Mouse (Mus musculus): ENCODE data around the gene Mmp17.

Gene Mmp17

GRCm38 (mm10) chr5:129650858-129651257 lies 66.9 kb downstream of the Mmp17 start:
- CTCF ChIA-PET = no interaction called here
- POLR2A ChIA-PET = no interaction called here

- ChIA-PET CTCF (interaction anchor here in 1 of 4 experiments (0.6 kb wide), 1 partner anchor 71 kb away, joined by 4 read pairs; no protein-coding TSS in a partner anchor), POLR2A (no interaction called here)
These were observed 73.0 kb downstream of the Mmp17 start for GRCm38 (mm10) chr5:129657016-129657415.

GRCm38 (mm10) chr5:129657931-129658330 lies 74.0 kb downstream of the Mmp17 start:
- POLR2A ChIA-PET = interaction anchor here in 1 of 4 experiments (1.3 kb wide), 1 partner anchor 11 kb away, joined by 5 read pairs; no protein-coding TSS in a partner anchor
- CTCF ChIA-PET = interaction anchor here in 1 of 4 experiments (0.6 kb wide), 1 partner anchor 385 kb away, joined by 4 read pairs; no protein-coding TSS in a partner anchor

Data from embryonic stem cell, embryonic (primary cell).